Comparison of ENCODE assay signal across 9 mouse cellular contexts in the genomic region with DNA sequence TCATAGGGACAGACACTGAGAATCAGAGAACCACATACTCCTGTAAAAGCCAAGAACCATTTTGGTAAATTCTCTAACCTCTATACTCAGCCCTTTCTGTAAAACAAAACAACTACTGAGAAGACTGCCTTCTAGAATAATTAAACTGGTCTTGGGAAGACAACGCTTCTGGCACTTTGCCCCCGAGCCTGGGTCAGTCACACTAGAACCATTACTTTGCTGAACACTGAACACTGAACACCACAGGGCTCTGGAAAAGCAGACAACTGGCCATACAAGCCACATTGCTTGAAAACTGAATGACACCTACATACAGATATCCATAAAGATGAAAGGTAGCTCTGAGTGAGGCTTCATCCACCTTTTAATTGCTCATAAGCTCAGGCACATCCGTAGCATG.
"Had no signal": no experiment of that assay in that cellular context is flagged by ENCODE, and none has a peak within 500 bp of the region (broad histone marks: within the 10 kb centered on the region; RNA-seq: fewer than 3 reads in every experiment).

No protein-coding gene starts in this region.

- DNase-seq: layer of hippocampus, adult 9-11 months; liver; lung, adult 18-20 months; lung, postnatal 10 days; lung, postnatal 36 days; retina, postnatal 1 day; right cerebral cortex, postnatal 25 days; spleen, adult 18-20 months; thymus, postnatal 25 days had no signal
